Mouse (Mus musculus): ENCODE data around the gene Klf13. TPM values are rescaled to one million over a fixed set of nuclear protein-coding genes. Genes with fewer than 3 reads are reported as not detected.
A peak's percentile ranks its signal among the peaks of the same experiment; 100 is the strongest.

The Klf13 gene
- total and polyA plus RNA-seq, 3 experiments = 21.6 to 54.6 (median 50.0) TPM

DNA sequence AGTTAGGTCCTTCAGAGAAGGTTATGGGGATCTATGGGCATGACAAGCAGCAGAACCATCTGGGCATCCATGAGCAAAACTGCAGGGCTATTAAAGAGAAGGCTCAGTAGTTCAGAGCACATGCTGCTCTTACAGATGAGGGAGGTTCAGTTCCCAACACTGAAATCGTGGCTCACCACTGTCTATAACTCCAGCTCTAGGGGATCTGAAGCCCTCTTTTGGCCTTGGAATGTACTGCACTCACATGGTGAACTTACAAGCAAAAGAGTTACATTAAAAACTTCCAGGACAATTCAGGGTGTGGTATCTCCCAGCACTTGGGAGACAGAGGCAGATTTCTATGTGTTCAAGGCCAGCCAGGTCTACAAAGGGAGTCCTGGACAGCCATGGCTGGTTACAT lies 15.7 kb downstream of the Klf13 start:
- H3K4me1 ChIP-seq (ENCODE audit: control insufficient read depth, insufficient read depth, low read length) = peaks cover 60% of the 10 kb centered on the region
- peak; percentile 5 to 17 for DNase-seq
- peaks cover 44% of the 10 kb centered on the region for H3K36me3 ChIP-seq (ENCODE audit: control insufficient read depth, insufficient read depth, low read length)
- peak overlapping the region; percentile 96 for H3K27ac ChIP-seq
- TF ChIP-seq EP300 (IDR thresholded peaks at IDR 0.05; ENCODE audit: insufficient read depth, low read depth, low read length) = no peak
- peak; percentile 42 for TF ChIP-seq CTCF (IDR thresholded peaks at IDR 0.05)
- no peak overlapping the region for H3K9ac ChIP-seq (ENCODE audit: low read depth, low read length)
- H3K79me2 ChIP-seq (replicated peaks; ENCODE audit: control insufficient read depth, insufficient read depth, low read length) = peaks cover 12% of the 10 kb centered on the region
- no peaks in the 10 kb centered on the region for H3K27me3 ChIP-seq (ENCODE audit: control insufficient read depth, insufficient read depth, low read length)
- no peak overlapping the region for H3K4me3 ChIP-seq
- intact Hi-C loops (cut with DNase I) = no loop called here
- WGBS = 97% methylated on average over 1 of the region's 1 CpGs

DNA sequence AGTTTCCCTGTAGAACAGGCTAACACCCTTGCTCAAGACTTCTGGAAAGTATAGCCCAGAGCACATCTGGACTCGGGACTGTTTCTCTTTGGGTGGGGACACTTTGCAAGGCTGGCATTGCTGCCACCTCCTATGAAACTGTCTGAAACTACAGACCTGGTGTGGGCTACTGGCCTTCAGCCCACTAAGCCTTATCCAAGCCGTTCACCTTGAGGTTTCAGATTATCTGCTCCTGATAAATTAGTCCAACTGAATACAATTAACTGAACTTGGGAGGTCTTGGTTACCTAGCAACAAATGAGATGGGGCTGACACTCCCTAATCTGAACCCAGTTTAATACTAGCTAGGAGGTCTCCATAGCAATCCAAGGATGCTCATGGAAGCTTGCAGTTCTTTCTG lies 16.1 kb downstream of the Klf13 start:
- H3K4me3 ChIP-seq = no peak overlapping the region
- 47% methylated on average over 2 of the region's 2 CpGs for WGBS
- peaks cover 40% of the 10 kb centered on the region for H3K36me3 ChIP-seq (ENCODE audit: control insufficient read depth, insufficient read depth, low read length)
- intact Hi-C loops (cut with DNase I) = no loop called here
- H3K9ac ChIP-seq (ENCODE audit: low read depth, low read length) = no peak overlapping the region
- H3K27me3 ChIP-seq (ENCODE audit: control insufficient read depth, insufficient read depth, low read length) = no peaks in the 10 kb centered on the region
- peaks cover 62% of the 10 kb centered on the region for H3K4me1 ChIP-seq (ENCODE audit: control insufficient read depth, insufficient read depth, low read length)
- no peak for DNase-seq
- TF ChIP-seq CTCF (IDR thresholded peaks at IDR 0.05) = no peak
- TF ChIP-seq POLR2A (IDR thresholded peaks at IDR 0.05; ENCODE audit: insufficient read depth, low read depth, low read length) = no peak
- no peak for TF ChIP-seq EP300 (IDR thresholded peaks at IDR 0.05; ENCODE audit: insufficient read depth, low read depth, low read length)
- H3K27ac ChIP-seq = peak overlapping the region; percentile 96
- peaks cover 11% of the 10 kb centered on the region for H3K79me2 ChIP-seq (replicated peaks; ENCODE audit: control insufficient read depth, insufficient read depth, low read length)

DNA sequence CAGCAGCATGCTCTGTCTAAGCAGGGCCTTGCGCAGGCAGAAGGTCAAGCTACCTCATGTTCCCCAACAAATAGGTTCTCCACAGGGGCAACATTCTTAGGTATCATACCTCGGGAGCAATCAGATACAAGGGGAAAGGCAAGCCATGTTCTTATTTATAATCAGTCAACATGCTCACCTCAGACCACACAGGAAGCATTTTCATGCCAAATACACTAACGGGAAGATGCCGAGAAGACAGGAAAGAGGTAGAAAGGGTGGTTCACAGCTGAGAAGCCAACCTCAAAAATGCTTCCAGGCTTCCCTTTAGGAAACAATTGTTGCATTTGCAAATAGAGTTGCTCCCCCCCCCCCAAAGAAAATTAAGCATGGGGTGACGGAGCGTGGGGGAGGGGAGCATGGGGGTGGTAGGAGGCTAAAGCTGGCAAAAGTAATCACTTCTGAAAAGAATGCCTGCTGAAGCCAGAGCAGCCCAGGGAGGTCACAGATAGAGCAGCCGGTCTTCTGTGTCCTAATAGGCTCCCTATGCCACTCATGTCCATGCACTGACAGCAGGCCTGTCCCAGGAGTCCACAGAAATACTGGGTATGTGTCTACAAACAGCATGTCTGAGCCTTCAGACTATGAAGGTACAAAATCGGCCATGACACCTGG lies 16.7 kb downstream of the Klf13 start:
- intact Hi-C loops (cut with DNase I) = no loop called here
- Histone ChIP-seq H3K27me3 (ENCODE audit: control insufficient read depth, insufficient read depth, low read length) (no peaks in the 10 kb centered on the region), H3K9ac (ENCODE audit: low read depth, low read length) (peak overlapping the region; percentile 9; the same call in 1 of the 2 replicates), H3K27ac (peak overlapping the region; percentile 96), H3K4me1 (ENCODE audit: control insufficient read depth, insufficient read depth, low read length) (peaks cover 62% of the 10 kb centered on the region), H3K4me3 (no peak overlapping the region), H3K36me3 (ENCODE audit: control insufficient read depth, insufficient read depth, low read length) (peaks cover 44% of the 10 kb centered on the region), H3K79me2 (replicated peaks; ENCODE audit: control insufficient read depth, insufficient read depth, low read length) (peaks cover 10% of the 10 kb centered on the region)
- WGBS = 40% methylated on average over 8 of the region's 8 CpGs
- no peak for TF ChIP-seq POLR2A (IDR thresholded peaks at IDR 0.05; ENCODE audit: insufficient read depth, low read depth, low read length)
- TF ChIP-seq CTCF (IDR thresholded peaks at IDR 0.05) = no peak
- no peak for TF ChIP-seq EP300 (IDR thresholded peaks at IDR 0.05; ENCODE audit: insufficient read depth, low read depth, low read length)
- DNase-seq = peak; percentile 21 to 42

DNA sequence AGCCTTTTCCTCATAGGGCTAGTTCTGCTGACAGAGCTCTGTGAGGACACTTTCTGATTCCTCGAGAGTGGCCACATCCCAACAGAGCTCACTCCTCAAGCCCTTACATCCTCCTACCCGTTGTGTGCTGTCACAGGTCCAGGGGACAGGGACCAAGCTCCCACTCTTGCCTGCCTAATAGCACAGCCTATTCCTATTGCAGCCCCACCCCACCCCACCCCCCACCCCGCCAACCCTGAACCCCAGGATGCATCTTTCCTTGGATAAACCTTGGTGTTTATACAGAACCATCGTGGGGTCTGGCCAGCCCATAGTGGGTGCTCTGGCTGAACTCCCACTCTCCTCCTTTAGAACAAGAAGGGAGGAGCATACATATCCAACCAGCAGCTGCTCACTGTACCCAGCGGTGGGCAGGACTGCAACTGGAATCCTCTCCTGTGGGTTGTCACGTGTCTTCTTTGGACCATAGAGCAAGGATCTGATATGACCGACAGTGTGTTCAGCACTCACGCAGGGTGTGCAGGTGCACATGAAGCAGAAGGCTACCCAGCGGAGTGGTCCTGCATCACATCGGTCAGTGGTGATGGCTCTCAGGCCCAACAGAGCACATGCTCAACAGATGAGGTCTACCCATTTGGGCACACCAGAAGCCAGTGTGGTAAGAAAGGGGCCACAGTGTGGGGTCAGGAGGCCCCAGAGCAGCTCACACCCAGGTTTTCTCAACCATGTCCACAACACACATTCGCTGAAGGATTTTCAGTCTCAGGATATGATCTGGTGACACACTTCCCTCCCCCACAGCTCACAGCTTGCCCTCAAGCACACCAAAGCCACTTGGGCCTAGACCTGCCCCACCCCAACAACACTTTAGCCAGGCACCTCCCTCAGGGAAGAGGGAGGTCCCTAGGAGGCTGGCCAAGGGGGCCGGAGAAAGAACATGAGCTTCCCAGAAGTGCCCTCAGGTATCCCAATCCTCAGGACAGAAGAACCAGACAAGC lies 19.6 kb downstream of the Klf13 start:
- Histone ChIP-seq H3K4me3 (no peak overlapping the region), H3K27ac (peak overlapping the region; percentile 69), H3K4me1 (ENCODE audit: control insufficient read depth, insufficient read depth, low read length) (peaks cover 67% of the 10 kb centered on the region), H3K79me2 (replicated peaks; ENCODE audit: control insufficient read depth, insufficient read depth, low read length) (peaks cover 9% of the 10 kb centered on the region), H3K9ac (ENCODE audit: low read depth, low read length) (0 out of 2 replicates have a peak overlapping the region, but pooled peaks have one; percentile 1), H3K36me3 (ENCODE audit: control insufficient read depth, insufficient read depth, low read length) (peaks cover 52% of the 10 kb centered on the region), H3K27me3 (ENCODE audit: control insufficient read depth, insufficient read depth, low read length) (no peaks in the 10 kb centered on the region)
- WGBS = 63% methylated on average over 12 of the region's 12 CpGs
- DNase-seq = peak; percentile 68 to 69
- peak; percentile 28; the same call in 1 of the 2 replicates for TF ChIP-seq POLR2A (IDR thresholded peaks at IDR 0.05; ENCODE audit: insufficient read depth, low read depth, low read length)
- TF ChIP-seq EP300 (IDR thresholded peaks at IDR 0.05; ENCODE audit: insufficient read depth, low read depth, low read length) = 0 out of 2 replicates have a peak, but pooled peaks have one; percentile 60
- no peak for TF ChIP-seq CTCF (IDR thresholded peaks at IDR 0.05)
- intact Hi-C loops (cut with DNase I) = no loop called here

DNA sequence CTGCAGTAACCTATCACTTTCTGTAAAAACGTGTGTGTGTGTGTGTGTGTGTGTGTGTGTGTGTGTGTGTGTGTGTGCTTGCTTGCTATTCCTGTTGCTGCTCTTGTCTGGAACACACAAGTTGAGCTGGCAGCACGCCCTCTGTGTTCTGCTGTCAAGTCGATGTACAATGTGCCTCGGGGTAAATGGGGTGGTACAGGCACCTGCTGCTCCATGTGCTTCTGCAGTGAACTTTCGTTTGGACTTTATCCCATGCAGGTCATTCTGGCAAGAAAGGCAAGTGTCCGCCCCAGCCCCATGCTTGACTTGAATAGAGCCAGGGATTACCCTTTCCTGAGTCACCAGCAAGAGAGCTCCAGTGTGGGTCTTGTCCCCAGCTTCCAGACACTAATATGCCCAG lies 21.0 kb downstream of the Klf13 start:
- peaks cover 7% of the 10 kb centered on the region for H3K79me2 ChIP-seq (replicated peaks; ENCODE audit: control insufficient read depth, insufficient read depth, low read length)
- peaks cover 52% of the 10 kb centered on the region for H3K36me3 ChIP-seq (ENCODE audit: control insufficient read depth, insufficient read depth, low read length)
- peak; percentile 74 to 82 for DNase-seq
- H3K27me3 ChIP-seq (ENCODE audit: control insufficient read depth, insufficient read depth, low read length) = no peaks in the 10 kb centered on the region
- H3K4me3 ChIP-seq = no peak overlapping the region
- 20% methylated on average over 6 of the region's 6 CpGs for WGBS
- peak overlapping the region; percentile 69 for H3K27ac ChIP-seq
- intact Hi-C loops (cut with DNase I) = no loop called here
- TF ChIP-seq EP300 (IDR thresholded peaks at IDR 0.05; ENCODE audit: insufficient read depth, low read depth, low read length) (peak; percentile 98), POLR2A (IDR thresholded peaks at IDR 0.05; ENCODE audit: insufficient read depth, low read depth, low read length) (no peak), CTCF (IDR thresholded peaks at IDR 0.05) (no peak)
- 0 out of 2 replicates have a peak overlapping the region, but pooled peaks have one; percentile 15 for H3K9ac ChIP-seq (ENCODE audit: low read depth, low read length)
- peaks cover 72% of the 10 kb centered on the region for H3K4me1 ChIP-seq (ENCODE audit: control insufficient read depth, insufficient read depth, low read length)
